Mouse (Mus musculus) myocyte (in vitro differentiated cells): Measurements from ENCODE around the gene Slc22a15.

Experiments used
- CEBPB ChIP-seq: IDR thresholded peaks from 2 replicates; pipeline ENCODE4 v1.6.1; 2011; ENCODE audit warnings: mild to moderate bottlenecking, moderate library complexity; ENCODE audit not compliant: poor library complexity, insufficient read depth, severe bottlenecking
- MAX ChIP-seq: IDR thresholded peaks from one replicate; pipeline ENCODE4 v1.6.1; 2011; ENCODE audit warnings: low read depth, mild to moderate bottlenecking, control low read depth
- POLR2A ChIP-seq: IDR thresholded peaks from one replicate; pipeline ENCODE4 v1.6.1; 2011; ENCODE audit warnings: low read depth, mild to moderate bottlenecking, control low read depth, moderate library complexity; ENCODE audit not compliant: insufficient read length

- no peak for TF ChIP-seq CEBPB
- no peak for TF ChIP-seq MAX
- TF ChIP-seq POLR2A, result no peak
Observed at GRCm38 (mm10) chr3:101961146-101961835, 37.0 kb upstream of the Slc22a15 start.
